Mouse (Mus musculus): ENCODE results near the gene Bscl2.

DNA sequence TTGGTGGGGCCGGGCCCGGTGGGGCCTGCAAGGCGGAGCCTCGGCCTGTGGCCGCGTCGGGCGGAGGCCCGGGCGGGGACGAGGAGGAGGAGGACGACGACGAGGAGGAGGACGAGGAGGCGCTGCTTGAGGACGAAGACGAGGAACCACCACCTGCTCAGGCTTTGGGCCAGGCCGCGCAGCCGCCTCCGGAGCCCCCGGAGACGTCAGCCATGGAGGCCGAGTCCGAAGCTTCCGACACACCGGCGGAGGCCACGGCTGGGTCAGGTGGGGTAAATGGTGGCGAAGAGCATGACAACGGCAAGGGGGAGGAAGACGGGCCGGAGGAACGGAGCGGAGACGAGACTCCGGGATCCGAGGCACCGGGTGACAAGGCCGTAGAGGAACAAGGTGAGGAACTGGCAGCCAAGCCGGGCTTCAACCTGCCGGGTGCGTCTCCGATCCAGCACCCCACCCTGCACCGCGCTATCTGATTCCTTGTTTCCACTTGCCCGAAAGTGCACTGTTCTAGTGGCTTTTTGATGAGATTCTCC lies 16.8 kb upstream of the Bscl2 start:
- TF ChIP-seq CTCF (IDR thresholded peaks at IDR 0.05; ENCODE audit: low read depth) (no peak), EP300 (IDR thresholded peaks at IDR 0.05; ENCODE audit: low read depth) (no peak)

Data from liver, embryonic 14.5 days (tissue).